Mouse (Mus musculus): Measurements from ENCODE around the gene Apex2.

- TF ChIP-seq GATA1 (IDR thresholded peaks at IDR 0.05; ENCODE audit: borderline replicate concordance, low read length), result no peak
- no peak for TF ChIP-seq FLI1 (IDR thresholded peaks at IDR 0.05; ENCODE audit: low read length)
Observed at GRCm38 (mm10) chrX:150516477-150516876, 73.2 kb downstream of the Apex2 start.

All from megakaryocyte, embryonic 14.5 days (primary cell).